Mouse (Mus musculus) hindbrain, embryonic 10.5 days (tissue): ENCODE measurements around the gene March6. TPM values are rescaled to one million over a fixed set of nuclear protein-coding genes. Genes with fewer than 3 reads are reported as not detected.
A peak's percentile ranks its signal among the peaks of the same experiment; 100 is the strongest.

Experiments used
- DNase-seq: peaks from one replicate; pipeline ENCODE4 v3.0.0-alpha.2; 2017; ENCODE audit warnings: low spot score
- H3K27ac ChIP-seq: fragments of 300-500 bp; sonication (generic); 2 replicates; pipeline ENCODE4 v1.5.1; 2016; ENCODE audit warnings: mild to moderate bottlenecking, moderate library complexity
- H3K27me3 ChIP-seq: fragments of 300-500 bp; sonication (generic); 2 replicates; pipeline ENCODE4 v1.6.1; 2016; ENCODE audit warnings: mild to moderate bottlenecking; ENCODE audit not compliant: poor library complexity, insufficient read depth, severe bottlenecking
- H3K36me3 ChIP-seq: fragments of 300-500 bp; sonication (generic); 2 replicates; pipeline ENCODE4 v1.6.1; 2016; ENCODE audit warnings: mild to moderate bottlenecking, moderate library complexity
- H3K4me1 ChIP-seq: fragments of 300-500 bp; sonication (generic); replicated peaks from 2 replicates; pipeline ENCODE4 v1.6.1; 2016; ENCODE audit warnings: mild to moderate bottlenecking
- H3K4me3 ChIP-seq: fragments of 300-500 bp; sonication (generic); 2 replicates; pipeline ENCODE4 v1.5.1; 2016; ENCODE audit warnings: mild to moderate bottlenecking, moderate library complexity
- H3K9me3 ChIP-seq: fragments of 300-500 bp; sonication (generic); 2 replicates; pipeline ENCODE4 v1.6.1; 2016; ENCODE audit warnings: mild to moderate bottlenecking, moderate library complexity
- WGBS: fragments of 180-500 bp; shearing (Covaris S2); methylation state at CpG from one replicate; pipeline ENCODE4 v1.1.7; 2016; 5-methylcytosine and 5-hydroxymethylcytosine counted together
- polyA plus RNA-seq: library from polyadenylated mRNA; unstranded; fragments of >200 nt; fragmentation: Nextera tagmentation; extraction: Ambion mirVana; gene quantifications from 2 replicates; pipeline ENCODE4 v1.2.1, GENCODE M21; 2016

The March6 gene
- polyA plus RNA-seq, 1 experiment from 2014 or later = 34.5 TPM

DNA sequence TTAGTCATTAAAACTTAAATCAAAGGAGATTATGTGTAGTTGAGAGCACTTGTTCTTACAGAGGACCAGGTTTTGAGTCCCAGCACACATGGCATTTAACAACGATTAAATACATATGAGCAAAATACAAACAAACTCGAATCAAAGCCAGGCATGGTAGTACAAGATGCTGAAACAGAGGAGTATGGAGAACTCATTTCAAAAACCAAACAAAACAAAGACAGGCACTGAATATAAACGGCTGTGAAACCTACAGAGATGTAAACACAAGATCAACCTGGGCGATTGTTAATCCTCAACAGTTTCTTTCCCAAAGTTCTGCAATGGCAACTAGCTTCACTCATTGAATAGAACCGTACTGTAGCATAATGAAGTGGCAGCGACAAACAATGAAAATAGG is 1.8 kb downstream of the March6 start:
- 45% methylated on average over 6 of the region's 6 CpGs for WGBS
- Histone ChIP-seq H3K4me3 (peak overlapping the region; percentile 93), H3K27ac (peak overlapping the region; percentile 40; the same call in 1 of the 2 replicates), H3K27me3 (no peaks in the 10 kb centered on the region), H3K4me1 (peaks cover 18% of the 10 kb centered on the region), H3K9me3 (peaks cover 7% of the 10 kb centered on the region; the same call in 1 of the 2 replicates), H3K36me3 (peaks cover 24% of the 10 kb centered on the region)
- DNase-seq = no peak

DNA sequence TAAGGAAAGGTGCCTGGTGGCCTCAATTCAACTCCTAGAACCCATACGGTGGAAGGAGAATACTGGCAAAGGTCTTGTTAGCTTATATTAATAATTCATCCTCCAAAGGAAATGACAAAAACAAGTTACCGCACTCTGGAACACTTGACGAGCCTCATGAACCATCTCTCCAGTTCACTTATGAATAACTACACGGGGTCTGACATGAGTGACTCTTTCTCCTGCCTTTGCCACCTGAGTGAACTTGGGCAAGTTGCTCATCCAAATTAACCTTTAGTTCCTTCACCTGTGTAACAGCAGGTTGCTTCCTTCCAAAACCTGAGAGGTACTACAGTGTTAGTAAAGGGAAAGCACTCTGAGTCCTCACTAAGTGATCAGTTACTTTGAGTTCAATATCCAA is 2.4 kb downstream of the March6 start:
- Histone ChIP-seq H3K27ac (no peak overlapping the region), H3K27me3 (no peaks in the 10 kb centered on the region), H3K9me3 (peaks cover 7% of the 10 kb centered on the region; the same call in 1 of the 2 replicates), H3K36me3 (peaks cover 24% of the 10 kb centered on the region), H3K4me1 (peaks cover 20% of the 10 kb centered on the region), H3K4me3 (no peak overlapping the region)
- 95% methylated on average over 4 of the region's 4 CpGs for WGBS
- no peak for DNase-seq

DNA sequence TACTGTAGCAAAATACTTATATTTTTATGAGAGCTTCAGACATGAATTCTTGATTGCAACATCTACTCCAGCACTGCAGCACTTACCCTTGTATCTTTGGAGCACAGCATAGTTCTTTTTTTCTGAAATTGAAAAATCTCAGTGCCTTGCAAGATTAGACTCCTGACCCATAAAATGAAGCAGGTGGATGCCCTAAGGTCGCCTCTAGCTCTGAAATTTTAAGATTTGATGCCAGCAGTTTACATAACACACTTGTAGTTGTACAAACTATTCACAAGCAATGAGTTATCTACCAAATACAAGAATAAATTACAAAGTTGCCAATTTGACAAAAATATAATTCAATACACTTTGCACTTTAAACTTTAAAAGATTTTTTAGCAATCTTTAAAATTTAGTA is 4.4 kb downstream of the March6 start:
- no peak overlapping the region for H3K27ac ChIP-seq
- peaks cover 15% of the 10 kb centered on the region for H3K4me1 ChIP-seq
- no peak for DNase-seq
- H3K9me3 ChIP-seq = peaks cover 7% of the 10 kb centered on the region; the same call in 1 of the 2 replicates
- H3K27me3 ChIP-seq = no peaks in the 10 kb centered on the region
- H3K4me3 ChIP-seq = no peak overlapping the region
- 92% methylated on average over 1 of the region's 1 CpGs for WGBS
- peaks cover 24% of the 10 kb centered on the region for H3K36me3 ChIP-seq

DNA sequence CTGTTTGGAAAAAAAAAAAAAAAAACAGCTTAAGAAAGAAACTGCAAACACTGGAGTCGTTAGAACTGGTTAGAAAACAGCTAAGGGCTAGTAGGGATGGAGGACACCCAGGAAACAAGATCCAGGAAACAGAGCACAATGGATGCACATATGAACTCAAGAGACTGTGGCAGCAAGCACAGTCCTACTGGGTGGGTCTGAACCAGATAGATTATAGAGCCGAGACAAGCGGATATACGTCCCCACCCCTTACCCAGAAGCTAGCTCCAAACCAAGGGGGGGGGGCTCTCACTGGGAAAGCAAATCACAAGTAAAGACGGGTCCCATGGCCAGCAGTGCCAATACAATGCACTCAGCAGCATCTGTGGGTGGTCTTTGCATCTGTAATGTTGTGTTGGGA is 11.9 kb downstream of the March6 start:
- 0 out of 2 replicates have a peak, but pooled peaks cover 2% of the 10 kb centered on the region for H3K4me1 ChIP-seq
- WGBS = 79% methylated on average over 5 of the region's 5 CpGs

DNA sequence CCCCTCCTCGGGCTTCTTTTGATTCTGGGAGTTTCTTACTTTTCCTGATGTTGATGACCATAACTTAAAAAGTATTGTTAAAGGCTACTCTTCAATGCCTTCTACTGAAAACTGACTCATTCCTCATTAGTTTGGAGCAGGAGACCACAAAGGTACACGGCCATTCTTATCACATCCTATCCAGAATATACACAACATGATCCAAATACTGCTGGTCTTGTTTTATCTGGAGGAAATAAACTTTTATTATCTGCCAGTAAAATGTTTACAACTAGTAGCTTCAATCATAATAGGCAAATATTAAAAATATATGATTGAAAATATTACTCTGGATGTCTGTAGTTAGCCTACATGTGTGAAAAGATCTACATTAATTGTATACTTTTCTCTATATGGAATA is 12.5 kb downstream of the March6 start:
- Histone ChIP-seq H3K36me3 (no peaks in the 10 kb centered on the region), H3K27me3 (no peaks in the 10 kb centered on the region), H3K9me3 (no peaks in the 10 kb centered on the region), H3K27ac (no peak overlapping the region), H3K4me1 (no peaks in the 10 kb centered on the region), H3K4me3 (no peak overlapping the region)
- WGBS = 94% methylated on average over 2 of the region's 2 CpGs
- DNase-seq = no peak

More for the DNA sequence above, 11.9 kb downstream of the March6 start:
- no peak overlapping the region for H3K4me3 ChIP-seq
- H3K27me3 ChIP-seq = no peaks in the 10 kb centered on the region
- no peak overlapping the region for H3K27ac ChIP-seq
- no peaks in the 10 kb centered on the region for H3K9me3 ChIP-seq
- DNase-seq = no peak
- no peaks in the 10 kb centered on the region for H3K36me3 ChIP-seq

DNA sequence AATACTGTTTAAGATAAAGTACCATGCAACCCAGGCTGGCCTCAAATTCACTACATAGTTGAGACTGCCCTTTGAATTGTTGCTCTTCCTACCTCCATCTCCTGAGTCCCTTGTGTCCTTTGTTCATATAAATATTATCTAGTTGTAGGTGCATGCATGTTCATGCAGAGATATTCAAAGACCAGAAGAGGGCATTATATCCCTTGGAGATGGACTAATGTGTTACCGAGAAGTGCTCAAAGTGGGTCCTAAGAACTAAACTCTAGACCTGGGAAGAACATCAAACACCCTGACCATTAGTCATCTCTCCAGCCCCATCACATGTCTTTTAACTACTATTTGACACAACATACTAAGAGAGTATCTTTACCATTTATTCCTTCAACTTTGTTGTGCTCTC is 13.7 kb downstream of the March6 start:
- Histone ChIP-seq H3K9me3 (no peaks in the 10 kb centered on the region), H3K27ac (no peak overlapping the region), H3K4me3 (no peak overlapping the region), H3K27me3 (no peaks in the 10 kb centered on the region), H3K4me1 (no peaks in the 10 kb centered on the region), H3K36me3 (no peaks in the 10 kb centered on the region)
- 89% methylated on average over 1 of the region's 1 CpGs for WGBS
- no peak for DNase-seq

DNA sequence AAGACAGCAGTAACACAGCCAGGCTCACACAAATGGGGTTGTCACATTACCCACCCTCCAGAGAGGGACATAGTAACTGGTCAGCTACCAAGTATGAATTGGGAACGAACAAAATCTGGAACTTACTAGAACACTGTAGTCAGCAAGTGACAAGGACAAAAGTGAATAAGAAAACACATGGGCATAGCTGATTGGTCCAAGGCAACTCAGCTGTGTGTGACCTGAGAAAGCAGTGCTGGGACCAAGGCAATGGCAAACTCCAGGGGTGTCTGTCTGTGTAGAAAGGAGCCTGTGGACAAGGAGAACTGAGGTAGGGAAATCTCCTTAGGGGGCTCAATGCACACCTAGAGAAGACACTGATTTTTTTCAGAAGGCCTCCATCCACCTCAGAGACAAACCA is 19.1 kb downstream of the March6 start:
- H3K36me3 ChIP-seq = no peaks in the 10 kb centered on the region
- H3K4me1 ChIP-seq = 0 out of 2 replicates have a peak, but pooled peaks cover 8% of the 10 kb centered on the region
- H3K9me3 ChIP-seq = no peaks in the 10 kb centered on the region
- no peak for DNase-seq
- H3K27me3 ChIP-seq = no peaks in the 10 kb centered on the region
- H3K4me3 ChIP-seq = no peak overlapping the region
- 96% methylated on average over 1 of the region's 1 CpGs for WGBS
- H3K27ac ChIP-seq = no peak overlapping the region

DNA sequence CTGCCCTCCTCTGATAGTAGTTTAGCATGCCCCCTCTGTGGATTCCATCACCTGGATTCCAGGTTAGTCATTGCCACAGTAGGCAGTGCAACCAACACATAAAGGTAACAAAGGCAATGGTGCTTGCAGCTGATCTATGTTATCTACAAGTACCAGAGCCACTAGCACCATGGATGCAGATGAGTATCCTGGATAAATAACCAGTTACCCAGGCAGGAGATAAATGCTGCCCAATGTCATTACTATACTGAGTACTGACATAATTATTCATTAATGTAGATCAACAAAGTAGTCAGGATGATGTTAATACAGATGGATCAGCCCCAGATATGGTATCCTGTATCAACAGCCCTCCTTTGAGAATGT is 19.5 kb downstream of the March6 start:
- H3K27ac ChIP-seq = no peak overlapping the region
- H3K36me3 ChIP-seq = no peaks in the 10 kb centered on the region
- DNase-seq = no peak
- H3K4me1 ChIP-seq = 0 out of 2 replicates have a peak, but pooled peaks cover 8% of the 10 kb centered on the region
- no peak overlapping the region for H3K4me3 ChIP-seq
- no peaks in the 10 kb centered on the region for H3K27me3 ChIP-seq
- H3K9me3 ChIP-seq = no peaks in the 10 kb centered on the region

DNA sequence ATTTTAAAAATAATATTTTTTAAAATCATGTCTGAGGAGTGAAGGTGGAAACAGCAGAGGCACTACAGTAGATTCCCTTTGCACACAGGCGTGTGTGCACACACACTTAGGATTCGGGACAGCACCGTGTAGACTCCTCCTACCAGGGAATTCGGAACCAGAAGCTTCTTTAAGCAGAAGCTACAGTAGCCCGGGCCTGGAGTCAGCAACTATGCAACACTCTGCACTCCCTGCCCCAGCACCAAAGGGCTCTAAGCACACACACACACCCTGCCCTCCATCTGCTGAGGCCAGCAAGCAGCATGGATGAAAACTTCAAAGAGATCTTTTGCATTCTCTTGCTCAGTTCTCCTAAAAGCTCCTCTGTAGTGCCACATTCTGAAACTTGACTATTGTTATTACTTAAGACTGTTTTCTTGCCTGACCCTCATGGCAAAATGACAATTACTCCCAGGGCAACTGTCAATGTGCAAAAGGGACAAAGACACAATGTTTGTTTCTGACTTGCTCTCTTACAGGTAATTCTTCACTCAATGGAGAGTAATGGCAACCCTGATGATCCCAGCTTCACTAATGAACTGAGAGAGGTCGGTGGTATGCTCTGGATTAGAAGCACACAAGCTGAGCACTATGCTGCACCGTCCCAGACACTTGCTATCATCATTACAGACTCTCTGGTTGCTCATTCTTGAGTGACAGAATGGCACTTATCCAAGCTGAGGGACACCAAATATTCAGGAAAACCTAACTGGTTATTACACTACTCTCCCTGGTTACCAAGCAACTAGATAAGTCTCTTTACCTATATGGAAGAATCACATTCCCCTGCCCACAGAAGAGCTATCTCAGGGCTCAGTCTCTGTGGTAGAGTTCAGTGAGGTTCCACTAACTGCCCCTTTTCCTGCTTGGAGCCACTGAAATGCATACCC is 20.1 kb downstream of the March6 start:
- Histone ChIP-seq H3K4me1 (0 out of 2 replicates have a peak, but pooled peaks cover 8% of the 10 kb centered on the region), H3K36me3 (0 out of 2 replicates have a peak, but pooled peaks cover 4% of the 10 kb centered on the region), H3K4me3 (no peak overlapping the region), H3K27me3 (no peaks in the 10 kb centered on the region), H3K27ac (no peak overlapping the region), H3K9me3 (no peaks in the 10 kb centered on the region)
- DNase-seq = no peak
- WGBS = 83% methylated on average over 7 of the region's 7 CpGs

DNA sequence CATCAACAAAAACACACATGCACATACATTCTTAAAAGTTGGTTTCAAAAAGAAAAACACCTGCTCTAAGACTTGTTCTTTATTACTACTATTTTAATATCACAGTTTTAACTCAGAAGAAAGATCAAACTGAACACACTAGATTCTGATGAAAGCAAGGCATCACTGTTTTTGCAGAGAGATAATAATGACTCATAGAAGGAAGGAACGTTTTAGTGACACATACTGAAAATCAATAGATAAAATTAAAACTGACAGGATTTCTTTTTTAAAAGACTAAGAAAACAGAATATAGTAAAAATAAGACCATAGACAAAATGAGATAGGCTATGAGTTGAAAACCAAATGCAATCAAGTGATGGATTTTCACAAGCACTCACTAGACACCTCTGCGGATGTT is 25.8 kb downstream of the March6 start:
- H3K27ac ChIP-seq = no peak overlapping the region
- H3K36me3 ChIP-seq = peaks cover 35% of the 10 kb centered on the region
- H3K27me3 ChIP-seq = no peaks in the 10 kb centered on the region
- H3K4me3 ChIP-seq = no peak overlapping the region
- DNase-seq = no peak
- no peaks in the 10 kb centered on the region for H3K4me1 ChIP-seq
- no peaks in the 10 kb centered on the region for H3K9me3 ChIP-seq
- WGBS = 92% methylated on average over 2 of the region's 2 CpGs

DNA sequence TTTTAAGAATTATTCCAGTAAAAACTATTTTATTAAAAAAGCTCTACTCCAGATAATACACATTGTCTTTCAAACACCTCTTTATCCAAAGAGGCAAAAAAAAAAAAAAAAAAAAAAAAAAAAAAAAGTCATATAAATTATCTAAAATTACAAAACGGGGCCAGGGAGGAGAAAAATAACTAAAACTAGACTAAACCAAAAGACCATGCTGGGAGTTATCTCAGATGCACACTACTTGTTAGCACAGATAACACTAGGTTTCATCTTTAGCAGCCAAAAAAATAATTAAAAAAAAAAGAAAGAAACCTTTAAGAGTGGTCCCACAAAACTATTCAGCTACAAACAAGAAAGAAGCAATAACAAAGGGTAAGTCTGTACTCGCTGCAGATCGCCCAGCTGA is 27.4 kb downstream of the March6 start:
- 84% methylated on average over 3 of the region's 3 CpGs for WGBS
- no peak for DNase-seq
- Histone ChIP-seq H3K4me1 (no peaks in the 10 kb centered on the region), H3K36me3 (peaks cover 45% of the 10 kb centered on the region), H3K9me3 (no peaks in the 10 kb centered on the region), H3K27ac (no peak overlapping the region), H3K4me3 (no peak overlapping the region), H3K27me3 (no peaks in the 10 kb centered on the region)

DNA sequence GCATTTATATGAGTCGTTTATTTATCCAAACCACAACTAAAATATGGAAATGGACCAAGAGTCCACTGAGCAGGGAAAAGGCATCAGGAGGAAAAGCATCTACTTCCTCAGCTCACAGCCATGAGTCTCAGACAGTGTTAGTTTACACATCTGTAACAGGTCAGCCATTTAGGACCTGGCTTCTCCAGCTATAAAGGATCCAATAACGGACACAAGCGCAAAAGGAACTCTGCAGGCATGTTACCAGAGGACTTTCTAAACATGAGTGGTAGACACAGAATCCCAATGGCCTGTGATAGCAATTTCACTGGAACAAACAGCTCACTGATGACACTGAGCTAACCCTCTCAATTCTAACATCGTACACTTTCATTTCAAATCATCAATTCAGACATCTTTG is 27.9 kb downstream of the March6 start:
- no peak for DNase-seq

DNA sequence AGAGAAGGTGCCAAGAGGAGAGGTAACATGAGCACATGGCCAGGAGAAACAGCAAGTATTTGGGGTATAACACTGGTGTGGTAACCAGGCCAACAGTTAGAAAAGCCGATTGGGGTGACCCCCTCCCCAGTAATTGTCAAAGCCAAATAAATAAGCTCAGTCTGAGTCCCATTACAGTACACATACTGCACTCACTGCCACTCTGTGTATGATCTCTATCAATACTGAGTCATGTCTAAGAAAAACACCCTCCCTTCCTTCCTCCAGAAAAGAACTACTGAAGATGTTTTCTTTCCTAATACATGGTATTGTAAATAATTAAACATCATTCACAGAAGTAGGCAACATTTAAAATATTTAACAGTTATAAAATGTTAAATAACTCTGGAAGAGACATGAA is 28.5 kb downstream of the March6 start:
- H3K4me1 ChIP-seq = no peaks in the 10 kb centered on the region
- H3K36me3 ChIP-seq = peaks cover 56% of the 10 kb centered on the region
- 100% methylated on average over 1 of the region's 1 CpGs for WGBS

More for the DNA sequence above, 27.9 kb downstream of the March6 start:
- Histone ChIP-seq H3K4me3 (no peak overlapping the region), H3K27me3 (no peaks in the 10 kb centered on the region), H3K36me3 (peaks cover 50% of the 10 kb centered on the region), H3K4me1 (no peaks in the 10 kb centered on the region), H3K27ac (no peak overlapping the region), H3K9me3 (no peaks in the 10 kb centered on the region)
- WGBS = 87% methylated on average over 4 of the region's 4 CpGs

More for the DNA sequence above, 28.5 kb downstream of the March6 start:
- DNase-seq = no peak
- Histone ChIP-seq H3K9me3 (no peaks in the 10 kb centered on the region), H3K27me3 (no peaks in the 10 kb centered on the region), H3K27ac (no peak overlapping the region), H3K4me3 (no peak overlapping the region)
